Mouse (Mus musculus): ENCODE results near the gene Cars. TPM values are rescaled to one million over a fixed set of nuclear protein-coding genes. Genes with fewer than 3 reads are reported as not detected.
"Not testable (repeated sequence)": the region's sequence is repeated elsewhere in the genome, so short reads cannot be mapped to it uniquely, and the experiment has no call there.

Cars gene
- 36.7 and 41.4 TPM in 2 replicates for polyA plus RNA-seq (2012; rRNA removed)

DNA sequence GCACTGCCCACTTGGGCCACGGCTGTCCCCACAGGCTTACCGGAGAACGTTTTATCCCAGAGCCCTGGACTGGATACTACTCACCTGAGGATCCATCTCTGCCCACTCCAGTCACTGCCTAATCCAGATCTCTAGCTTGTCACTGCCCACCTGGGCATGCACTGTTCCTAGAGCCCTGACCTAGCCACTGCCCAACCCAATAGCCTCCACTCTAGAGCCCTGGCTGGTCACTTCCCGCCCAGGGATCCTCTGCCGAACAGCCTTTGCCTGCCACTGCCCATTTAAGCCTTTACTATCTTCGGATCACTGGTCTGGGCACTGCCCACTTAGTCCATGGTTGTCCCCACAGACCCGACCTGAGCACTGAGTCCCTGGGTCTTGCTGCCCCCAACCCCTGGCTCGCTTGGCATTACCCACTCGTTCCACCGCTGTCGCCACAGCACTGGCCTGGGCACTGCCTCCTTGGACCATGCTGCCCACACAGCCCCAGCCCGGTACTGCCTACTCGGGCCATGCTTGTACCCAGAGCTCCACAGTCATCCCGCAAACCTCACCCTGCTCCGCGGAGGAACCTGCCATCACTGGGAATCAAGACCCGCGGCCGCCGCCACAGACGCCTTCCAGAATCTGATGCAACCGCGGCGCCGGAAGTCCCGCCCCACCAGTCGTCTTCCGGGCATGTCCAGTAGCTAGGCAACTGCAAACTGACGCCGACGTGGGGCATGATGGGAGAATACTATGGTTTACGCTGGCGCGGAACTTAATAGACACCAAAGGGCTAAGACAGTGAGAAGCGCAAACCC is at the start of gene Cars:
Cars (minus strand) TSS at position 663 of the 803 bp plus-strand sequence.
- DNase-seq (ENCODE audit: low read depth), result peak; percentile 99
- TF ChIP-seq POLR2A (IDR thresholded peaks at IDR 0.05; ENCODE audit: borderline replicate concordance, extremely low read depth, insufficient read depth, insufficient read length, poor library complexity, severe bottlenecking) (peak; percentile 47; the same call in 1 of the 2 replicates), CTCF (IDR thresholded peaks at IDR 0.05; ENCODE audit: borderline replicate concordance, extremely low read depth, insufficient read depth, insufficient read length) (no peak)

DNA sequence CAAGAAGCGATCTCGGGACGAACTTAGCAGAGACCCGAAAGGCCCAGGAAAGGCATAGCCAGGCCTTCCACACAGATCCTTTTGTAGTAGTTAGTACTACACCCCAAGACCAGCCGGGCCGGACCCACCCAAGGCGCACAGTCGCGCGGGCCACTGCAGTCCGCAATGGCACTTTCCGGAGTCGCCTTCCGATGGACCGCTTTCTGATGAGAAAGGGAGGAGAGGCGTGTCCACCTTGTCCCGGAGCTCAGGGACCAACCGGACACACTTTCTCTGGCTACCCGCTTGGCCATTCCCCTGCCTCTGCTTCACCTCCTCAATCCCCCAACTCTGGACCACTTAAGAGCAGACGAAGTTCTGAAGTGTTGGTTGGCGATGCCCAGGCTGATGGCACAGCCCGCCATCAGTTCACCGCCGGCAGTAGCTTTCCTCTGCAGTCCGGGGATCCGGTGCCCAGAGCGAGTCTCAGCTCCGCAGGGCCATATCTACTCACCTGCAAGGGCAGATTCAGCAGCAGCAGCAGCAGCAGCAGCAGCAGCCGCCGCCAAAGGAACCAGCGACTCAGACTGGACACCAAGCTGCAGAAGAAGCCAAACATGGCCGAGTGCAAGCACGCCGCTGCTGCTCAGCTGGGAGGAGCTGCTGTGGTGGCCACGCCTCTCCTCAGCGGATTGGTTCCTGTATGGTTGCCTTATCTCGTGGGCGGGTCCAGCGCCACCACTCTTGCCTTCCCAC is 49.3 kb upstream of the Cars start, which contains the start of gene Tnfrsf22:
Tnfrsf22 (minus strand) TSS at position 628 of the 735 bp plus-strand sequence.
- TF ChIP-seq CTCF (IDR thresholded peaks at IDR 0.05; ENCODE audit: borderline replicate concordance, extremely low read depth, insufficient read depth, insufficient read length) (no peak), POLR2A (IDR thresholded peaks at IDR 0.05; ENCODE audit: borderline replicate concordance, extremely low read depth, insufficient read depth, insufficient read length, poor library complexity, severe bottlenecking) (0 out of 2 replicates have a peak, but pooled peaks have one; percentile 11)
- DNase-seq (ENCODE audit: low read depth), result peak; percentile 94

DNA sequence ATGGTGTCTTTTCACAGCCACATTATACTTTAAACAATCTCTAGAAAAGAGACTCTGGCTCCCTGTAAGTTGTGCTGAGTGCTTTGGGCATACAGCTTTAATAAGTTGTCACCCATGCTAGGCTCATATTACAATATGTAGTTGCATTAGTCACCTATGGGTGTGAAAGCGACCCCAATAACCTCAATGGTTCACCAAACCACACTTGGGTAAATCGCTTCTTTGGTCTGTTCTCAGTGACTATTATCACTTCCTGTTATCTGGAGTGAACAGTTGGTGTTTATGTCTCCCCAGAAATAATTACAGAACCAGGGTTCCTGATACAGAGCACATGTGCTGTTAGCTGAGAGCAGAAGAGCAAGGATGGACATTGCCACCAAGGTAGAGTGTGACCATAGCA is 44.1 kb upstream of the Cars start:
- not testable (repeated sequence) for DNase-seq (ENCODE audit: low read depth)

DNA sequence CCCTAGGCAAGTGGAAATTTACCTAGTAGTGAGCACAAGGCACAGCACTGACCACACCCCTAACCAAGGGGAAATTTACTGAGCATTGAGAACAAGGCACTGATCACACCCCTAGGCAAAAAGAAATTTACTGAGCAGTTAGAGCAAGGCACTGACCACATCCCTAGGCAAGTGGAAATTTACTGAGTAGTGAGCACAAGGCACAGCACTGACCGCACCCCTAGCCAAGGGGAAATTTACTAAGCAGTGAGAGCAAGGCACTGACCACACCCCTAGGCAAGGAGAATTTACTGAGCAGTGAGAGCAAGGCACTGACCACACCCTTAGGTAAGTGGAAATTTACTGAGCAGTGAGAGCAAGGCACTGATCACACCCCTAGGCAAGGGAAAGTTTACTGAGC is 36.8 kb upstream of the Cars start:
- TF ChIP-seq POLR2A (IDR thresholded peaks at IDR 0.05; ENCODE audit: borderline replicate concordance, extremely low read depth, insufficient read depth, insufficient read length, poor library complexity, severe bottlenecking) (no peak), CTCF (IDR thresholded peaks at IDR 0.05; ENCODE audit: borderline replicate concordance, extremely low read depth, insufficient read depth, insufficient read length) (no peak)
- no peak for DNase-seq (ENCODE audit: low read depth)

DNA sequence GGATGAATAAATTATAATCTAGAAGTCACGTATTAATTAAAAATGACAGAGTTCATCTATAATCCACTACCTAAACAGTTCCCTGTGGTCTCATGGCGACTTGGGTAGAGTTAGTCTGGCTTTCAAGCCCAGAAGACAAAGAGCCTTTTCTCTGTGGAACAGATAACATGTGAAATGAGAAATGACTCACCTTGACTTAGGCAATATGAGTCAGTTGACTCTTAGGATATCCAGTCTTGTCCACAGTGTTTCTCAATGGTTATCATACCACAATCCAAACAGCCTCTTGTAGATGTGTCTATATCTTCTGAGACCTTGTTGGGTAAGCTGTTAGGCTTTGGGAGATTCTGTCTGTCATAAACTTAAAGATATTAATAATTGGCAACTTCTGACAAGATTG is 31.6 kb upstream of the Cars start:
- DNase-seq (ENCODE audit: low read depth), result no peak
- TF ChIP-seq POLR2A (IDR thresholded peaks at IDR 0.05; ENCODE audit: borderline replicate concordance, extremely low read depth, insufficient read depth, insufficient read length, poor library complexity, severe bottlenecking) (no peak), CTCF (IDR thresholded peaks at IDR 0.05; ENCODE audit: borderline replicate concordance, extremely low read depth, insufficient read depth, insufficient read length) (no peak)

DNA sequence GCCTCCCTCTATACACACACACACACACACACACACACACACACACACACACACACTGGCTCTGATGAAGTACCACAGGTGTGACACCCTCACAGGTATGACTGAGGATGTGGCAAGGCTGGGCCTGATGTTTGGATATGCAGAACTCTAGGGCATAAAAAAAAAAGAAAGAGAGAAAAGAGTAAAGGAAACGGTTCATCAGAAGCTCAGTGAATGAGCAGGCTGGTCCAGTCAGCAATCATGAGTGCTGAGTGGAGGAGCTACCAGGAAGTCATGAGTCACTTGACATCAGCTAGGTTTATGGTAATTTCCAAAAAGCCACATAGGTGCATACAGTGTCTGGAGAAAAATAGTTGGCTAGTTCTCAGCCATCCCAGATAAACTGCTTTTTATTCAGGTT is 29.6 kb upstream of the Cars start:
- no peak for DNase-seq (ENCODE audit: low read depth)
- no peak for TF ChIP-seq CTCF (IDR thresholded peaks at IDR 0.05; ENCODE audit: borderline replicate concordance, extremely low read depth, insufficient read depth, insufficient read length)
- TF ChIP-seq POLR2A (IDR thresholded peaks at IDR 0.05; ENCODE audit: borderline replicate concordance, extremely low read depth, insufficient read depth, insufficient read length, poor library complexity, severe bottlenecking), result no peak

DNA sequence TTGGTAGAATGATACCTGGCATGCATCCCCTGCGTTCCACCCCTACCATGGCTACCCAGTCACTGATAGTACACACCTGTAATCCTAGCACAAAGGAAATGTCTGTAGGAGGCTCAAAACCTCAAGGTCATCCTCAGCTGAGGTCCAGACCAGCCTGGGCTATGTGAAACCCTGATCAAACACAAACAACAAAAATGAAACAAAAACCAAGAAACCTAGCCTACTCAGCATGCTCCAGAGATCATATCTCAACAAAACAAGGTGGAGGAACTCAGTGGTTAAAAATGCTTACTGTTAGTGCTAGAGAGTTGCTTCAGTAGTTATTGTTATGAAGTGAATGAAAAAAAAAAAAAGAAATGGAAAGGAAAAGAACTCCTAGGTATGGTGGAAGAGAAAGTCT is 28.6 kb upstream of the Cars start, which contains the start of gene Tnfrsf26:
Tnfrsf26 (minus strand) TSS at position 183 of the 400 bp plus-strand sequence.
- no peak for DNase-seq (ENCODE audit: low read depth)
- TF ChIP-seq CTCF (IDR thresholded peaks at IDR 0.05; ENCODE audit: borderline replicate concordance, extremely low read depth, insufficient read depth, insufficient read length), result no peak

DNA sequence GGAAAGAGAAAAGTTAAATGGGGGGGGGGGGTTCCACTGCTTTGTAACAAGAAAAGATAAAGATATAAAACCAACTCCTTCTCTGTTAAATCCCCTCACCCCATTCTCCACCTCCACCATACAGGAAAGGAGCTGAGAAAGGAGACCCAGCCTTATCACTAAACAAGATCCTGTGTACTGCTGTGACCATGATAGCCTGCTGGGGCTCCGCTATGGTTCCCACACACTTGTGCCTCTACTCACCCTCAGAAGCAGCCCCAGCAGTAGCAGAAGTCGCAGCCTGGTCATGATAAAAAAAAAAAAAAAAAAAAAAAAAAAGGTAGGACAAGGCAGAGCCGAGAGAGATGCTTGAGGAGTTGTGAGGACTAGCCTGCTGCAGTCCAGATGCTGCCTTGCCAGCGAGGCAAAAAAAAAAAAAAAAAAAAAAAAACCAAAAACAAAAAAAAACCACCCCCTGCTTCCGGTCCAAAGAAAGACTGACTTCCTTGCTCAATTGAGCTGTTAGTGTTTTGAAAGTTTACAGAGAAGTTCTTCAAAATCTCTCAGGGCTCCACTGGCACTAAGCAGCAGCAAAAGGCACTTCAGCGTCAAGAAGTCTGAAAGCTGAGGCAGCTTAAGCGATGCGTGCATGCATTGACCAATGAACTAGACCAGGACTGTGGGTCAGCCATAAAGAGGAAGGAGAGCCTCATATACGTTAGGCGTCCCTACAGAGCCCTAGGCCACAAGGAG is 27.8 kb upstream of the Cars start:
- DNase-seq (ENCODE audit: low read depth), result no peak
- TF ChIP-seq POLR2A (IDR thresholded peaks at IDR 0.05; ENCODE audit: borderline replicate concordance, extremely low read depth, insufficient read depth, insufficient read length, poor library complexity, severe bottlenecking), result no peak
- TF ChIP-seq CTCF (IDR thresholded peaks at IDR 0.05; ENCODE audit: borderline replicate concordance, extremely low read depth, insufficient read depth, insufficient read length), result no peak

DNA sequence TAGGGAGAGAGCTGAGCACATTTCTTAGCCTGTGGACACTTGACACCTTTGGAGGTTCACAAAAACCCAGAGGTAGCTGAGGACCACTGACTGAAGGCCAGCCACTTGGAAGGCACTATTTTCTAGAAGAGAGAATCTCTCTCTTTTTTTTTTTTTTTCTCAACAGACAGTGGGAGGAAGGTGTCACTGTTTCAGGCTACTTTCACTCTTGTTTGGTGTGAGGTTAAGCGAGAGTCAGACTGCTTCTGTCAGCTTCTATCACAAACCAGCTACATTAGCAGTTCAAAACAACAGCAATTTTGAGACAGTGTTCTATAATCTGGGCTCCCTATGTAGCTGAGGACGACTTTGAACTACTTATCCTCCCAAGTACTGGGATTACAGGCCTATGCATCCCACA is 26.3 kb upstream of the Cars start:
- no peak for DNase-seq (ENCODE audit: low read depth)
- TF ChIP-seq POLR2A (IDR thresholded peaks at IDR 0.05; ENCODE audit: borderline replicate concordance, extremely low read depth, insufficient read depth, insufficient read length, poor library complexity, severe bottlenecking), result no peak
- no peak for TF ChIP-seq CTCF (IDR thresholded peaks at IDR 0.05; ENCODE audit: borderline replicate concordance, extremely low read depth, insufficient read depth, insufficient read length)

DNA sequence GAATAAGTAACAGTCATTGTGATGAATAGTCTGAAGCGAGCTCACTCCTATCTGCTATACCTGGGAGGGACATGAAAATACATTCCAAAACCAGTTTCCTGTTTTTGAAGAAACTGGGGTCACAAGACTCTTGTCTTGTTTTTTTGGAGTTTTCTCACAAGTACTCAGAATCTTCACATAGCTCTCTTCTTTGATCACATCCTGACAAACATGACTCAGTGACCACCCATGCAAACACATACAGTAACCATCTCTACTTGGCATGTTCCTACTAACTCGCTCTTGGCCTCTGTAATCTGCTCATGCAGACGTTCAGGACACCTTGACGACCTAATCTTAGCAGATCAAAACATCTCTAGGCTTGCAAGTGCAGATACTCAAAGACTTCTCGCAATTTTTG is 25.3 kb upstream of the Cars start:
- DNase-seq (ENCODE audit: low read depth), result no peak
- TF ChIP-seq POLR2A (IDR thresholded peaks at IDR 0.05; ENCODE audit: borderline replicate concordance, extremely low read depth, insufficient read depth, insufficient read length, poor library complexity, severe bottlenecking), result no peak
- TF ChIP-seq CTCF (IDR thresholded peaks at IDR 0.05; ENCODE audit: borderline replicate concordance, extremely low read depth, insufficient read depth, insufficient read length), result no peak

DNA sequence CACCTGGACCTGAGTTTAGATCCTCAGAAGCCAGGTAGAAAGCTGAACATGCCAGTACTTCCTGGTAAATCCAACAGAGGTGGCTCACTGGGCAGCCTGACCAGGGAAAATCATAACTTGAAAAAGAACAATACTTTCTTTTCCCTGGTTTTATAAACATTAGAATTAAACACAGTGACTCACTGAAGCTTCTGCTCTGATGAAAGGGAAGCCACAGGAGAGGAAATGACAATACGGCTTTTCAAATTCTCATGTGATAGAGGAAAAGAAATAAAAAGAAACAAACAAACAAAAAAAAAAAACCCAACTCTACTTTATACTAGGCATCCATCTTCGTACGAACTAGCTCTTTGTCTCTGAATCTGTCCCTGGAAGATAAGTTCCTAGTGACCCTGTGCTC is 24.7 kb upstream of the Cars start:
- DNase-seq (ENCODE audit: low read depth), result no peak
- TF ChIP-seq CTCF (IDR thresholded peaks at IDR 0.05; ENCODE audit: borderline replicate concordance, extremely low read depth, insufficient read depth, insufficient read length) (no peak), POLR2A (IDR thresholded peaks at IDR 0.05; ENCODE audit: borderline replicate concordance, extremely low read depth, insufficient read depth, insufficient read length, poor library complexity, severe bottlenecking) (no peak)

Measured in brain, embryonic 14.5 days (tissue).